Mouse (Mus musculus) Muller cell, postnatal 12 days (primary cell): Measurements from ENCODE around the gene Nol7.

Experiments
- DNase-seq: peaks from one replicate; pipeline ENCODE4 v3.0.0-alpha.2; 2015; ENCODE audit errors: inconsistent ontology term

The Nol7 gene

GRCm38 (mm10) chr13:43428436-43428835 lies 30.2 kb downstream of the Nol7 start:
- DNase-seq: no peak

GRCm38 (mm10) chr13:43433395-43433794 lies 35.2 kb downstream of the Nol7 start:
- DNase-seq: no peak

GRCm38 (mm10) chr13:43440376-43440775 lies 42.2 kb downstream of the Nol7 start:
- DNase-seq: no peak

GRCm38 (mm10) chr13:43442551-43442950 lies 44.4 kb downstream of the Nol7 start:
- DNase-seq: peak; percentile 7

- no peak for DNase-seq
These were observed 45.5 kb downstream of the Nol7 start for GRCm38 (mm10) chr13:43443706-43444105.

- no peak for DNase-seq
These were observed 46.5 kb downstream of the Nol7 start for GRCm38 (mm10) chr13:43444717-43445116.

- DNase-seq: no peak
These were observed 47.6 kb downstream of the Nol7 start for GRCm38 (mm10) chr13:43445754-43446153.

GRCm38 (mm10) chr13:43447721-43448120 lies 49.5 kb downstream of the Nol7 start:
- DNase-seq: no peak

GRCm38 (mm10) chr13:43450686-43451085 lies 52.5 kb downstream of the Nol7 start:
- DNase-seq: no peak

GRCm38 (mm10) chr13:43452177-43452576 lies 54.0 kb downstream of the Nol7 start:
- no peak for DNase-seq

- DNase-seq: no peak
These were observed 54.8 kb downstream of the Nol7 start for GRCm38 (mm10) chr13:43452843-43453605.

- DNase-seq: no peak
These were observed 56.2 kb downstream of the Nol7 start for GRCm38 (mm10) chr13:43454431-43454830.
